Mouse (Mus musculus) liver, postnatal 0 days (tissue): Measurements from ENCODE around the gene Ccser1. TPM values are rescaled to one million over a fixed set of nuclear protein-coding genes. Genes with fewer than 3 reads are reported as not detected.
A peak's percentile ranks its signal among the peaks of the same experiment; 100 is the strongest.

Experiments used
- ATAC-seq: fragments of 200-750 bp; cut with Nextera tagmentation; 2 replicates; pipeline ENCODE4 v1.8.0; 2017; ENCODE audit warnings: mild to moderate bottlenecking, moderate library complexity
- DNase-seq: peaks from one replicate; pipeline ENCODE4 v3.0.0-alpha.2; 2016
- H3K27ac ChIP-seq: fragments of 300-500 bp; sonication (generic); 2 replicates; pipeline ENCODE4 v1.5.1; 2014; ENCODE audit warnings: antibody characterized with exemption, moderate library complexity, mild to moderate bottlenecking, low read depth
- H3K27me3 ChIP-seq: fragments of 300-500 bp; sonication (generic); 2 replicates; pipeline ENCODE4 v1.6.1; 2014; ENCODE audit warnings: low read length, control low read depth, mixed read lengths; ENCODE audit not compliant: insufficient read depth
- H3K36me3 ChIP-seq: fragments of 300-500 bp; sonication (generic); replicated peaks from 2 replicates; pipeline ENCODE4 v1.6.1; 2014; ENCODE audit warnings: mild to moderate bottlenecking, control low read depth, low read length, moderate library complexity, mixed read lengths; ENCODE audit not compliant: insufficient read depth
- H3K4me1 ChIP-seq: fragments of 300-500 bp; sonication (generic); 2 replicates; pipeline ENCODE4 v1.6.1; 2014; ENCODE audit warnings: antibody characterized with exemption, mild to moderate bottlenecking, control low read depth; ENCODE audit not compliant: insufficient read depth
- H3K4me2 ChIP-seq: fragments of 300-500 bp; sonication (generic); 2 replicates; pipeline ENCODE4 v1.6.1; 2014; ENCODE audit warnings: low read depth, mild to moderate bottlenecking, low read length, moderate library complexity, mixed read lengths
- H3K4me3 ChIP-seq: fragments of 300-500 bp; sonication (generic); 2 replicates; pipeline ENCODE4 v1.5.1; 2014; ENCODE audit warnings: low read depth, low read length
- H3K9ac ChIP-seq: fragments of 300-500 bp; sonication (generic); replicated peaks from 2 replicates; pipeline ENCODE4 v1.6.1; 2014; ENCODE audit warnings: mild to moderate bottlenecking, moderate library complexity
- H3K9me3 ChIP-seq: fragments of 300-500 bp; sonication (generic); 2 replicates; pipeline ENCODE4 v1.6.1; 2016; ENCODE audit warnings: mild to moderate bottlenecking, control low read depth, low read length, mixed read lengths
- CTCF ChIP-seq: sonication (generic); IDR thresholded peaks from 2 replicates; pipeline ENCODE4 v1.5.1; 2016; ENCODE audit warnings: antibody characterized with exemption, low read depth
- EP300 ChIP-seq: IDR thresholded peaks from 2 replicates; pipeline ENCODE4 v1.6.1; 2016; ENCODE audit warnings: antibody characterized with exemption, low read depth, mild to moderate bottlenecking
- WGBS: fragments of 180-500 bp; shearing (Covaris S2); extraction: QIAGEN DNeasy Blood & Tissue Kit; methylation state at CpG from one replicate; pipeline ENCODE4 v1.1.7; 2014; ENCODE audit not compliant: insufficient replicate concordance; 5-methylcytosine and 5-hydroxymethylcytosine counted together
- polyA plus RNA-seq: library from polyadenylated mRNA; unstranded; fragments of >200 nt; fragmentation: Nextera tagmentation; extraction: Ambion mirVana; gene quantifications from 2 replicates; pipeline ENCODE4 v1.2.1, GENCODE M21; 2015

The Ccser1 gene
- polyA plus RNA-seq, 1 experiment from 2014 or later = 0.18 TPM

DNA sequence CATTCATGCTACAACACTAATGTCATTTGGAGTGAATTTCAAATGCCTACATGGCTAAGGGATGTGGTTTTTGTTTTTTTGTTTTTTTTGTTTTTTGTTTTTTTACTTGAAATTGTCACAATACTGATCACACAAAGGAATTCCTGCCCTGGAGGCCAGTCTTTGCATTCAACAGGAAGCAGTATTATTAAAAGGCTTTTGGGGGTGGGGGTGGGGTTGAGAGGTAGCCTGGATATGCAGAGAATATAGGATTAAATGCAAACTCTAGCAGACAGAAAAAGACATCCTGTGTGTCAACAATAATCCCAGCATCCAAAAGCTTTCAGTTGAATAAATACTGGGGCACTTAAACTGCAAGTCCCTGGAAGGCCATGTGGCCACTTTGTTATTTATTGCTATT, 24.4 kb upstream of the Ccser1 start:
- TF ChIP-seq CTCF = no peak
- no peak for DNase-seq
- no peak overlapping the region for H3K4me3 ChIP-seq
- no peaks in the 10 kb centered on the region for H3K27me3 ChIP-seq
- H3K36me3 ChIP-seq = no peaks in the 10 kb centered on the region
- H3K27ac ChIP-seq = no peak overlapping the region
- ATAC-seq = no peak
- no peaks in the 10 kb centered on the region for H3K9me3 ChIP-seq
- no peaks in the 10 kb centered on the region for H3K4me1 ChIP-seq
- H3K4me2 ChIP-seq = no peak overlapping the region
- H3K9ac ChIP-seq = no peak overlapping the region

DNA sequence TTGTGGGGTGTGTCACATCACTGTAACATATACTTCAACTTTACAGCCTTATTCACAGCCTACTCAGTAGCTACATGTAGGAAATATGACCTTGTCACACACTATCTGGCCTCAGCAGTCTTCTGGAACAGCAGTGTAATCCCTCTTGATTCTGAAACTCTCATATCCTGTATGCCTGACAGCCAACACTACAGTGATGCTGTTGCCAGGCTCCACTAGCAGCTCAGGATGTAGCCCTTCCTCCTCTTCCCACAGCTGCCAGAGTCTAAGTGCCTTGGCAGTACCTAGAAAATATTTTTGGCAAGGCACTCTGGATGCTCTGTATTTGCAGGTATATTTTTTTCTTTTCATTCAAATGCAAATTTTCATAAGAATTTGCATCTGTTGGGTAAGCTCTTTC, 18.0 kb upstream of the Ccser1 start:
- Histone ChIP-seq H3K27ac (no peak overlapping the region), H3K36me3 (no peaks in the 10 kb centered on the region), H3K9me3 (no peaks in the 10 kb centered on the region), H3K27me3 (no peaks in the 10 kb centered on the region), H3K4me2 (no peak overlapping the region), H3K9ac (no peak overlapping the region), H3K4me1 (no peaks in the 10 kb centered on the region), H3K4me3 (no peak overlapping the region)
- no peak for ATAC-seq
- TF ChIP-seq CTCF = no peak
- no peak for TF ChIP-seq EP300
- no peak for DNase-seq

DNA sequence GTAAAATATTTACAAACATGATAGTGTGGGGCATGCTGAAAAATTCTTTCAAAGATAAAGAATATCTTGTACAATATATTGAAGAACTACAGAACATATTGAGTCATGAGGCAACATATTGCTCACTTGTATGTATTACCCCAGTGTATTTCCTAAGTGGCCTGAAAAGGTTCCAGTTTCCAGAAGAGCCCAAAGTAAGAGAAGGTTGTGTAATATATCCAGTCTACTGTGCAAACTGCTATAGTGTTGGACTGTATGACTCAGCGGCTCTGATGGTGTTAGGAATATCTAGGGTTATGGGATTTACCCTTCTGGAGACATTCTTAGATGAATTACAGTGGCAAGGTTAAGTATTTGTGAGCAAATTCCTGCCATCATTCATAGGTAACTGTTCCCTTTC, 13.2 kb upstream of the Ccser1 start:
- TF ChIP-seq CTCF (no peak), EP300 (no peak)
- Histone ChIP-seq H3K27me3 (no peaks in the 10 kb centered on the region), H3K27ac (no peak overlapping the region), H3K9me3 (no peaks in the 10 kb centered on the region), H3K4me3 (no peak overlapping the region), H3K9ac (no peak overlapping the region), H3K36me3 (no peaks in the 10 kb centered on the region), H3K4me1 (no peaks in the 10 kb centered on the region), H3K4me2 (no peak overlapping the region)
- 89% methylated on average over 1 of the region's 1 CpGs for WGBS
- DNase-seq (no peak), ATAC-seq (no peak)

DNA sequence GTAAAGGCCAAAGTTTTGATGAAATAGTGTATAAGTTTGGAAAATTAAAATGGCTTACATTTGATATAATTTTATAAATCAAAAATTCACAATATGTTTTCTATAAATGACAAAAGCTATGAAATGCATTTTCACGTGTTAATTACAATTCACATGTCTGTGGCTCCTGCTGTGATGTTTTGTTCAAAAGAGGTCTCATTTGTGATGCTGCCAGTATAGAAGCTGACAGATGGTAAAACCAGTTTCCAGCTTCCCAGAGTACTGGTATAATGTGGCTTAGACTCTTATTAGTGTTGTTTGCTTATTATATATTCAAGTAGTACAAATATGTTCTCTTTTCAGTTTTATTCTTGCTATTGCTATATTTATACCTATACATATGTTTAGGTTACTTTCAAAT, 4.0 kb upstream of the Ccser1 start:
- Histone ChIP-seq H3K4me2 (no peak overlapping the region), H3K4me3 (no peak overlapping the region), H3K27ac (no peak overlapping the region), H3K9me3 (no peaks in the 10 kb centered on the region), H3K4me1 (peaks cover 5% of the 10 kb centered on the region), H3K36me3 (no peaks in the 10 kb centered on the region), H3K27me3 (peaks cover 22% of the 10 kb centered on the region), H3K9ac (no peak overlapping the region)
- TF ChIP-seq CTCF (no peak), EP300 (no peak)
- WGBS = 68% methylated on average over 1 of the region's 1 CpGs
- ATAC-seq (no peak), DNase-seq (no peak)

DNA sequence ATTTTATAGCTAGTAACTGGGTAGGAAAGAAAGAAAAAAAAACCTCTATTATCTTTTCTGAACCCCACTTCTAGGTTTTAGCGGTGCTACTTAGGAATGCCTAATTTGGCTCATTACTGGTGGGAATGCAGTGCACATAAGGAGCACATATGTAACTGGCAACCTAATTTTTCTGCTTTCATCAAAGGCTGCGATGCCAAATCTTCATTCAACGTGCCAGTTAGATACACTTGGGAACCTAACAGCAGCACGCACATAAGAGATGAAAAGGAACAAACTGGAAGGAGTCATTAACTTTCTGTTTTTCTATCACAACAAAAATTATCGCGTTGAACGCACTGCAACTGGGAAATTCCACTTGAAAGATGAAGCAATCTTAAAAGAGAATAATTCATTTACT, 2.6 kb upstream of the Ccser1 start:
- TF ChIP-seq CTCF = no peak
- no peak for DNase-seq
- no peak overlapping the region for H3K27ac ChIP-seq
- WGBS = 78% methylated on average over 7 of the region's 7 CpGs
- H3K27me3 ChIP-seq = peaks cover 25% of the 10 kb centered on the region
- no peak overlapping the region for H3K9ac ChIP-seq
- H3K4me2 ChIP-seq = no peak overlapping the region
- ATAC-seq = no peak
- peaks cover 5% of the 10 kb centered on the region for H3K4me1 ChIP-seq
- H3K4me3 ChIP-seq = no peak overlapping the region
- no peaks in the 10 kb centered on the region for H3K9me3 ChIP-seq
- H3K36me3 ChIP-seq = no peaks in the 10 kb centered on the region

DNA sequence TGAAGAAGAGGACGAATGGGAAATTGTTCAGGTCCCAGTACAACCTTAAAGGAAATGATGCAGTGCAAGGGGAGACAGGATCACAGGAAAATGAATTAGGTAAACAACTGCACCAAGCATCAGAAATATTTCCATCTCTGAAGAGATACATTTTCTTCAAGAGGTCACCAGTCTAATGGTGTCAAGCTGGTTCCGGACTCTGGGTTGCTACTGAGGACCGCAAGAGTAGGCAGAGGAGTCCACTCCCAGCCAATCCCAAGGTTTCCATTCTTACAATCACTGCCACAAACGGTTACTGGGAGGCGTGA, 529 bp upstream of the Ccser1 start:
- WGBS = 10% methylated on average over 5 of the region's 5 CpGs
- Histone ChIP-seq H3K4me3 (peak overlapping the region; percentile 57), H3K4me2 (peak overlapping the region; percentile 92), H3K4me1 (peaks cover 5% of the 10 kb centered on the region), H3K27ac (no peak overlapping the region), H3K36me3 (no peaks in the 10 kb centered on the region), H3K27me3 (peaks cover 25% of the 10 kb centered on the region), H3K9me3 (no peaks in the 10 kb centered on the region), H3K9ac (no peak overlapping the region)
- TF ChIP-seq EP300 (no peak), CTCF (no peak)
- no peak for DNase-seq
- no peak for ATAC-seq

DNA sequence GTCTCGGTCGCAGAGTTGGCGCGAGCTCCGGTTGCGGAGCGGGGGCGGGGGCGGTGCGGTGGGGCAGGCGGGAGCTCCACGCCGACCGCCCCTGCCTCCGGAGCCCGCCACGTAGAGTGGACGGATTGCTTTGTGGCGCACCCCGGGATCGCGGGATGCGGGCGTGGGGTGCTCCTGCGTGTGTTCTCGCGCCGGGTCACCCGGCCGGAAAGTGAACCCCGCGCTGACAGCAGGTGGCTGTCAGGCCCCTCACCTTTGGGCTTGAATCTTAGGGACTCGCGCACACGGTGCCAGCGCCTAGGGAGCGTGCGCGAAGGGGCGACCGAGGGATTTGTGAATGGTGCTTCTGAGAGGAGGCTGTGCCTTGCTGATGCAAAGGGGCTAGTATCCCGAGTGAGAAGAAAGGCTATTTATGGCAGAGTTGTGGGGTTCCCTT, 650 bp downstream of the Ccser1 start:
- Histone ChIP-seq H3K4me1 (peaks cover 5% of the 10 kb centered on the region), H3K4me3 (peak overlapping the region; percentile 57), H3K9me3 (no peaks in the 10 kb centered on the region), H3K27ac (no peak overlapping the region), H3K9ac (no peak overlapping the region; the same call in 1 of the 2 replicates), H3K27me3 (peaks cover 25% of the 10 kb centered on the region), H3K4me2 (peak overlapping the region; percentile 92), H3K36me3 (no peaks in the 10 kb centered on the region)
- WGBS = 0% methylated on average over 41 of the region's 42 CpGs
- TF ChIP-seq CTCF (no peak), EP300 (no peak)
- DNase-seq (no peak), ATAC-seq (no peak)
